Mouse (Mus musculus) limb, embryonic 11.5 days (tissue): Measurements from ENCODE around the gene Hykk. TPM values are rescaled to one million over a fixed set of nuclear protein-coding genes. Genes with fewer than 3 reads are reported as not detected.

Experiments used
- ATAC-seq: fragments of 200-750 bp; cut with Nextera tagmentation; 2 replicates; pipeline ENCODE4 v1.8.0; 2017; ENCODE audit warnings: low read depth; ENCODE audit not compliant: insufficient number of reproducible peaks, low FRiP score, low TSS enrichment
- DNase-seq: peaks from one replicate; pipeline ENCODE4 v3.0.0-alpha.2; 2015; ENCODE audit warnings: low spot score
- H3K27ac ChIP-seq: fragments of 300-500 bp; sonication (generic); replicated peaks from 2 replicates; pipeline ENCODE4 v1.5.1; 2014; ENCODE audit warnings: low read depth, mild to moderate bottlenecking, low read length
- H3K27me3 ChIP-seq: fragments of 300-500 bp; sonication (generic); 2 replicates; pipeline ENCODE4 v1.6.1; 2014; ENCODE audit warnings: mild to moderate bottlenecking, low read length, mixed read lengths; ENCODE audit not compliant: control insufficient read depth, insufficient read depth
- H3K36me3 ChIP-seq: fragments of 300-500 bp; sonication (generic); 2 replicates; pipeline ENCODE4 v1.6.1; 2014; ENCODE audit warnings: mild to moderate bottlenecking, low read length, moderate library complexity, mixed read lengths; ENCODE audit not compliant: control insufficient read depth, insufficient read depth
- H3K4me1 ChIP-seq: fragments of 300-500 bp; sonication (generic); 2 replicates; pipeline ENCODE4 v1.6.1; 2014; ENCODE audit warnings: low read length, mixed read lengths; ENCODE audit not compliant: control insufficient read depth, insufficient read depth
- H3K4me2 ChIP-seq: fragments of 300-500 bp; sonication (generic); 2 replicates; pipeline ENCODE4 v1.6.1; 2014; ENCODE audit warnings: low read depth, mild to moderate bottlenecking, moderate library complexity; ENCODE audit not compliant: severe bottlenecking
- H3K4me3 ChIP-seq: fragments of 300-500 bp; sonication (generic); 2 replicates; pipeline ENCODE4 v1.5.1; 2014; ENCODE audit warnings: low read depth, low read length
- H3K9ac ChIP-seq: fragments of 300-500 bp; sonication (generic); 2 replicates; pipeline ENCODE4 v1.6.1; 2014; ENCODE audit warnings: mild to moderate bottlenecking, low read length
- H3K9me3 ChIP-seq: fragments of 300-500 bp; sonication (generic); 2 replicates; pipeline ENCODE4 v1.6.1; 2016; ENCODE audit warnings: low read length; ENCODE audit not compliant: control insufficient read depth
- WGBS: fragments of 180-500 bp; shearing (Covaris S2); extraction: QIAGEN DNeasy Blood & Tissue Kit; methylation state at CpG from one replicate; pipeline ENCODE4 v1.1.7; 2014; 5-methylcytosine and 5-hydroxymethylcytosine counted together
- polyA plus RNA-seq: library from polyadenylated mRNA; unstranded; fragments of >200 nt; fragmentation: Nextera tagmentation; extraction: Ambion mirVana; gene quantifications from 2 replicates; pipeline ENCODE4 v1.2.1, GENCODE M21; 2014

Gene Hykk
- polyA plus RNA-seq: 4.6 and 5.3 TPM in 2 replicates

- peak; percentile 90 for DNase-seq
- under 1% methylated on average over 34 of the region's 34 CpGs for WGBS
- peak within 1 kb of the TSS; percentile 84 for H3K4me2 ChIP-seq
Measured at GRCm38 (mm10) chr9:54917010-54917677, at the start of gene Hykk. Hykk (plus strand) TSS chr9:54917283.

GRCm38 (mm10) chr9:54878759-54879158, 38.3 kb upstream of the Hykk start:
- no peaks in the 10 kb centered on the region for H3K4me1 ChIP-seq
- no peak overlapping the region for H3K4me3 ChIP-seq
- DNase-seq (no peak), ATAC-seq (no peak)
- H3K27ac ChIP-seq: no peak overlapping the region
- H3K4me2 ChIP-seq: no peak overlapping the region
- peaks cover 8% of the 10 kb centered on the region; the same call in 1 of the 2 replicates for H3K36me3 ChIP-seq
- no peaks in the 10 kb centered on the region for H3K9me3 ChIP-seq
- no peak overlapping the region for H3K9ac ChIP-seq
- H3K27me3 ChIP-seq: no peaks in the 10 kb centered on the region
- 94% methylated on average over 1 of the region's 1 CpGs for WGBS

More at GRCm38 (mm10) chr9:54917010-54917677, at the start of gene Hykk:
- ATAC-seq: peak; percentile 100
- Histone ChIP-seq H3K27ac (no peak within 1 kb of the TSS), H3K4me1 (no peaks in the 10 kb centered on the region), H3K4me3 (peak within 1 kb of the TSS; percentile 66), H3K36me3 (no peaks in the 10 kb centered on the region), H3K27me3 (no peaks in the 10 kb centered on the region), H3K9ac (peak within 1 kb of the TSS; percentile 75), H3K9me3 (no peaks in the 10 kb centered on the region)

- no peaks in the 10 kb centered on the region for H3K9me3 ChIP-seq
- peaks cover 15% of the 10 kb centered on the region; the same call in 1 of the 2 replicates for H3K36me3 ChIP-seq
- no peak overlapping the region for H3K4me3 ChIP-seq
Measured at GRCm38 (mm10) chr9:54892111-54892510, 25.0 kb upstream of the Hykk start.

GRCm38 (mm10) chr9:54897097-54897496, 20.0 kb upstream of the Hykk start:
- ATAC-seq: no peak
- H3K27ac ChIP-seq: no peak overlapping the region

More at GRCm38 (mm10) chr9:54892111-54892510, 25.0 kb upstream of the Hykk start:
- H3K27me3 ChIP-seq: no peaks in the 10 kb centered on the region
- WGBS: 82% methylated on average over 4 of the region's 4 CpGs
- H3K9ac ChIP-seq: no peak overlapping the region
- DNase-seq (no peak), ATAC-seq (no peak)
- no peak overlapping the region for H3K4me2 ChIP-seq
- H3K4me1 ChIP-seq: no peaks in the 10 kb centered on the region
- no peak overlapping the region for H3K27ac ChIP-seq

GRCm38 (mm10) chr9:54909446-54909845, 7.6 kb upstream of the Hykk start:
- DNase-seq: no peak
- Histone ChIP-seq H3K9ac (no peak overlapping the region), H3K36me3 (peaks cover 5% of the 10 kb centered on the region), H3K27me3 (no peaks in the 10 kb centered on the region), H3K4me3 (no peak overlapping the region), H3K4me2 (no peak overlapping the region), H3K9me3 (no peaks in the 10 kb centered on the region), H3K27ac (no peak overlapping the region), H3K4me1 (no peaks in the 10 kb centered on the region)
- ATAC-seq: no peak
- WGBS: 94% methylated on average over 5 of the region's 5 CpGs

More at GRCm38 (mm10) chr9:54897097-54897496, 20.0 kb upstream of the Hykk start:
- no peak for DNase-seq
- no peak overlapping the region for H3K4me3 ChIP-seq
- H3K27me3 ChIP-seq: no peaks in the 10 kb centered on the region
- no peak overlapping the region for H3K4me2 ChIP-seq
- H3K4me1 ChIP-seq: no peaks in the 10 kb centered on the region
- whole genome bisulfite sequencing: 90% methylated on average over 3 of the region's 3 CpGs
- H3K9ac ChIP-seq: no peak overlapping the region
- H3K36me3 ChIP-seq: peaks cover 8% of the 10 kb centered on the region
- H3K9me3 ChIP-seq: no peaks in the 10 kb centered on the region

GRCm38 (mm10) chr9:54915576-54915975, 1.5 kb upstream of the Hykk start:
- ATAC-seq: no peak
- H3K4me2 ChIP-seq: no peak overlapping the region
- no peaks in the 10 kb centered on the region for H3K4me1 ChIP-seq
- H3K27me3 ChIP-seq: no peaks in the 10 kb centered on the region
- H3K9ac ChIP-seq: no peak overlapping the region
- no peak overlapping the region for H3K4me3 ChIP-seq
- H3K27ac ChIP-seq: no peak overlapping the region
- WGBS: 68% methylated on average over 7 of the region's 7 CpGs
- no peaks in the 10 kb centered on the region for H3K36me3 ChIP-seq
- DNase-seq: no peak
- H3K9me3 ChIP-seq: no peaks in the 10 kb centered on the region

GRCm38 (mm10) chr9:54916401-54916800, 682 bp upstream of the Hykk start:
- Histone ChIP-seq H3K4me3 (no peak overlapping the region), H3K27me3 (no peaks in the 10 kb centered on the region), H3K4me1 (no peaks in the 10 kb centered on the region), H3K9me3 (no peaks in the 10 kb centered on the region), H3K27ac (no peak overlapping the region), H3K9ac (no peak overlapping the region), H3K36me3 (no peaks in the 10 kb centered on the region), H3K4me2 (peak overlapping the region; percentile 84; the same call in 1 of the 2 replicates)
- WGBS: 74% methylated on average over 8 of the region's 8 CpGs
- peak; percentile 33; the same call in 1 of the 2 replicates for ATAC-seq
- no peak for DNase-seq

GRCm38 (mm10) chr9:54918191-54918590, 1.1 kb downstream of the Hykk start:
- H3K9ac ChIP-seq: no peak overlapping the region
- H3K4me1 ChIP-seq: no peaks in the 10 kb centered on the region
- H3K36me3 ChIP-seq: no peaks in the 10 kb centered on the region
- ATAC-seq (no peak), DNase-seq (no peak)
- no peaks in the 10 kb centered on the region; the same call in 1 of the 2 replicates for H3K9me3 ChIP-seq
- no peak overlapping the region for H3K27ac ChIP-seq
- H3K4me3 ChIP-seq: no peak overlapping the region
- WGBS: 70% methylated on average over 2 of the region's 2 CpGs
- no peaks in the 10 kb centered on the region for H3K27me3 ChIP-seq
- no peak overlapping the region; the same call in 1 of the 2 replicates for H3K4me2 ChIP-seq
